Mouse (Mus musculus): Measurements from ENCODE around the gene Tram2.

The Tram2 gene

GRCm38 (mm10) chr1:21067536-21068221, 11.3 kb downstream of the Tram2 start:
- no peak for DNase-seq (ENCODE audit: low read depth, low spot score)

GRCm38 (mm10) chr1:21064153-21064552, 14.9 kb downstream of the Tram2 start:
- no peak for DNase-seq (ENCODE audit: low read depth, low spot score)

- DNase-seq (ENCODE audit: low read depth, low spot score) = no peak
Observed at GRCm38 (mm10) chr1:21059385-21060109, 19.5 kb downstream of the Tram2 start.

GRCm38 (mm10) chr1:21053009-21053408, 26.0 kb downstream of the Tram2 start:
- DNase-seq (ENCODE audit: low read depth, low spot score) = no peak

- no peak for DNase-seq (ENCODE audit: low read depth, low spot score)
Observed at GRCm38 (mm10) chr1:21052608-21053007, 26.4 kb downstream of the Tram2 start.

- no peak for DNase-seq (ENCODE audit: low read depth, low spot score)
Observed at GRCm38 (mm10) chr1:21052132-21052545, 26.9 kb downstream of the Tram2 start.

- no peak for DNase-seq (ENCODE audit: low read depth, low spot score)
Observed at GRCm38 (mm10) chr1:21049005-21049404, 30.0 kb downstream of the Tram2 start.

GRCm38 (mm10) chr1:21048402-21048801, 30.6 kb downstream of the Tram2 start:
- no peak for DNase-seq (ENCODE audit: low read depth, low spot score)

- no peak for DNase-seq (ENCODE audit: low read depth, low spot score)
Observed at GRCm38 (mm10) chr1:21042461-21042860, 36.6 kb downstream of the Tram2 start.

GRCm38 (mm10) chr1:21040610-21041326, 38.3 kb downstream of the Tram2 start:
- DNase-seq (ENCODE audit: low read depth, low spot score) = no peak

- no peak for DNase-seq (ENCODE audit: low read depth, low spot score)
Observed at GRCm38 (mm10) chr1:21040173-21040572, 38.9 kb downstream of the Tram2 start.

- DNase-seq (ENCODE audit: low read depth, low spot score) = no peak
Observed at GRCm38 (mm10) chr1:21039564-21039963, 39.5 kb downstream of the Tram2 start.

GRCm38 (mm10) chr1:21037881-21038601, 41.0 kb downstream of the Tram2 start:
- DNase-seq (ENCODE audit: low read depth, low spot score) = no peak

- no peak for DNase-seq (ENCODE audit: low read depth, low spot score)
Observed at GRCm38 (mm10) chr1:21035878-21036277, 43.2 kb downstream of the Tram2 start.

GRCm38 (mm10) chr1:21033792-21034119, 45.3 kb downstream of the Tram2 start:
- DNase-seq (ENCODE audit: low read depth, low spot score) = no peak

- no peak for DNase-seq (ENCODE audit: low read depth, low spot score)
Observed at GRCm38 (mm10) chr1:21033065-21033791, 45.8 kb downstream of the Tram2 start.

GRCm38 (mm10) chr1:21031650-21032049, 47.4 kb downstream of the Tram2 start:
- no peak for DNase-seq (ENCODE audit: low read depth, low spot score)

- DNase-seq (ENCODE audit: low read depth, low spot score) = no peak
Observed at GRCm38 (mm10) chr1:21029000-21029399, 50.0 kb downstream of the Tram2 start.

GRCm38 (mm10) chr1:21026534-21026933, 52.5 kb downstream of the Tram2 start:
- DNase-seq (ENCODE audit: low read depth, low spot score) = no peak

- no peak for DNase-seq (ENCODE audit: low read depth, low spot score)
Observed at GRCm38 (mm10) chr1:21025203-21025602, 53.8 kb downstream of the Tram2 start.

GRCm38 (mm10) chr1:21023101-21023500, 55.9 kb downstream of the Tram2 start:
- DNase-seq (ENCODE audit: low read depth, low spot score) = no peak

All from brain, embryonic 18.5 days (tissue).